Mouse (Mus musculus) liver (tissue): ENCODE measurements around the gene Bhlhe23.

ENCODE experiments used
- DNase-seq: peaks from one replicate; pipeline ENCODE4 v3.0.0-alpha.2; 2020; ENCODE audit warnings: mixed read lengths

The Bhlhe23 gene

GRCm38 (mm10) chr2:180724585-180725413, 51.9 kb downstream of the Bhlhe23 start, which contains the start of gene Slc17a9:
Slc17a9 (plus strand) TSS chr2:180725263.
- peak; percentile 72 for DNase-seq
